Mouse (Mus musculus): ENCODE results near the gene Ccnq.

Ccnq gene

DNA sequence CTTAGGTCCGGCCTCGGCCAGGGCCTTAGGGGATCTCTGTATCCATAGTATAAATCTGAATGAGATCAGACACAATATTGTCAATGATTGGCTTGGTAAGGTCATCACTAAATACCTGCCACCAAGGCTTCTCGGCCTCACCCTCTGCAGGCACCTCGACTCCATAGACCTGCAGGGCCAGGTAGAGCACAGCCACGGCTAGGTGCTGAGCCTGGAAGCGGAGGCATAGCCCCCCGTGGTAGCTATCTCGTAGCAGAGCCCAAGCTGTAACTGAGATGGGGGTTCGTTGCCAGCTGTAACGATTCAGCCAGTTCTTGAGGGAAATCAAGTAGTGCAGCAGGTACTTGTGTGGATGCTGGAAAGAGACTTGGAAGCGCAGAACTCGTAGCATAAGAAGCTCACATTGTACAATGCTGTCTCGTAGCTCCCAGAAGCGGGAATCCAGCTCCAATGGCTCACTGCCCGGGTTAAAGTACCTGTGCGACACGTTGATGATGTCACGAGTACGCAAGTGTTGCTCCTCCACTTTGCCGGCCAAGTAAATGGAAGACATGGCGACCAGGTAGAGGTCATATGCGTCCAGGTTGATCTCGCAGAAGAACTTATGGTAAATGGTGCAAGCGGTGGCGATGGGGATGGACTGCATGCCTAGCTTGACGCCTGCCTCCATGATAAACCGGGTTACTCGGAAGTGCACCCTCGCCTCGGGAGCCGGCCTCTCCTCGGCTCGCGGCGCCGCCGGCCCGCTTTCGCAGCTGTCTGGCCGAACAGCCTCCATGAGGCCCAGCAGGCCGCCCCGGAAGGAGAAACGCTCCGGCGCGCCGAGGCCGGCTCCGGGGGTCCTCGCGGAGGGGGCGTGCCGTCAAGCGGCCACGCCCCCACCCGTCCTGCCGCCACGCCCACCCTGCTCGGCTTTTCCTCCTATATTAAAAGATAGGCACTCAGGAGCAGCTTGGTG is at the start of gene Ccnq:
Ccnq (minus strand) TSS at position 845 of the 958 bp plus-strand sequence.
- peak; percentile 49 to 64 for DNase-seq (ENCODE audit: low spot score in 2 of 2)

GRCm38 (mm10) chr11:78801094-78801493 is 49.6 kb upstream of the Ccnq start:
- DNase-seq (ENCODE audit: low spot score in 2 of 2): no peak

DNA sequence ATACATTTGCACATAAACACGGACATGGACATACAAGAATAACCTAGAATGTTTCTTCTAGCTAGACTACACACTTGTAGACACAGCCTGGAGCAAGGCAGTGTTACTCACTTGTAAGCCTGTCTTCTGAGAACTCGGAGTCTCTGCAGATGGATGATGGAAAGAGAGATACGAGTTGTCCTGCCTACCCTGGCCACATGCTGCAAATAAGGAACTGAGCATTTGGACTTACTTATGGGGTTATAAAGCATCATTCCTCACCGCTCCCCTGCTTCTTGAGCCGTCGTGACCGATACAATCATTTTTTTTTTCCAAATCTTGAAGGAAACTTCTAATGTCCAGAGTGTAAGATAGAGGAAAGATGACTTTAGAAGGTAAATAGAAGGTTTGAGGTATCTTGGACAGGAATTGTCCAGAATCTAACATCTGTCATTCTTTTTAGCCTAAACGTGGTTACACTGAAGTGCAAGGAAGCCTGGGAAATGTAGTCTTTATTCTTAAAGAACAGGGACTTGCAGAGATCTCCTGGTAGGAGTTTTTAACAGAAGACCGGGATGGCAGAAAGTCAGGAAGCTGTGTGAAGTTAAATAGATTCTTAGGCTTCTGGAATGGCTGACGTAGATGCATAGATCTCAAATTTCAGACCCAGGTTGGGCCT is 44.7 kb upstream of the Ccnq start:
- no peak for DNase-seq (ENCODE audit: low spot score in 2 of 2)

- DNase-seq (ENCODE audit: low spot score in 2 of 2): peak; percentile 52 to 75
Observed at GRCm38 (mm10) chr11:78793116-78793515, 41.6 kb upstream of the Ccnq start.

- DNase-seq (ENCODE audit: low spot score in 2 of 2): peak; percentile 62 to 73
Observed at GRCm38 (mm10) chr11:78792465-78792864, 40.9 kb upstream of the Ccnq start.

DNA sequence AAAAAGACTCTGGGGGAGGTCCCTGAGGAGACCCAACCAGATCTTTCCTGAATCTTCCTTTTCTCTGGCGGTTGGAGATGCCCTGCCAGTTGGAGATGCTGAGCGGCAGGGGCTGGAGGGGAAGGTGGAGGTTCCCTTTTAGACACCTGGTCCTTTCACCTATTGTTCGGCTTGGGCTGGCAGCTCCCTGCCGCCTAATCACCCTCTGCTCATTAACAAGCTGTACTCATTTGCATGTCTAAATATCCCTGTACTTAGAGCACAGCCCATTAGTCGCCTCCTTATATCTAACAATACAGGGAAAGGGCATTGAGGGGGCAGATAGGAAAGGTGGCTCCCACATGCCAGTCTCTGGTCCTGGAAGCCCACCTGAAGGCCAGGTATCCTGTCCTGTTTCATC is 40.5 kb upstream of the Ccnq start:
- peak; percentile 25 to 34 for DNase-seq (ENCODE audit: low spot score in 2 of 2)

DNA sequence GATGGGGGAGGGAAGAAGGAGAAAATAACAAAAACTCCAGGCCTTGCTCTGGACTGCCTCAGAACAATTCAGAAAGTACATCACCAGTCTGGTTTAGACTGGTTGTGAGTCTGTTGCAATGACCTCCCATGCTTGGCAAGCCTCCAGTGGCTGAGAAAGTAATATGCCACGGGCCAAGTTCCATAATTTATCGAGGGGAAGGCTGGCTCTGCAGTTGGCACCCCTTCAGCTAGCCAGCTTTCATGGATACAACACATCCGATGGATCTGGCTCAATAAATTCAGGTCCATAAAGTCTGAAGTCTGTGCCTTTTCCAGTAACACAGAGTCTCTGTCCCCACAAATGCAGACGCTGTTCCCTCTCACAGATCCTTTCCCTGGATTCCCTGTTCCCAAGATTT is 40.1 kb upstream of the Ccnq start:
- DNase-seq (ENCODE audit: low spot score in 2 of 2): peak; percentile 25 to 40

DNA sequence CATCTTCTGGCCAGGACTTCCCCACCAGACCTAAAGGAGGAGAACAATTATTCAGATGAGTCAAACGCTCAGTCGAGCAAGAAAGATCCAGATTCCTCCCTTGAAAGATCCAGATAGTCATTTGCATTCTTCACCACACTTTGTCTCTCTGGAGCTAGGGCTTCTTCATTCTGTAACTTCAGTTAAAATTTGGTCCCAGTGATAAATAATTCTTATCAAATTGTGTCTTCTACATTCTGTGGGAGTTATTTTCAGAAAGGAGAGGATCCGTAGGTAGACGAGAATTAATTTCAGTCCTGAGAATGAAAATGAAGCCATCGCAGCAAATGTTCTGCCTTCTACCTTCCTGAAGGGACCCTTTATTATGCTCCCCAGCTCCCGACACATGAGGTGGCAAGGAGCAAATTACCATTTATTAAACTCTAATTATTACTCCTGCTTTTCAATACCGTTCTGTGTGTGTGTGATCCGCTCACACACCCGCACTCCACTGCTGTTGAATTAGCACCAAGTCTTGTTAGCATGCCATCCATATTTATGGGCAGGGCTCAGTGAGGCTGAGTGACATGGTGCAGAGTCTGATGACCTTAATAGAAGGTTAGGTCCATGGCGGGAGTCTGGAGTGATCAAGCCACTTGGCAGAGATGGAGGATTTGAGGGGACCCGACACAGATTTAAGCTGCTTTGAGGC is 38.0 kb upstream of the Ccnq start:
- no peak for DNase-seq (ENCODE audit: low spot score in 2 of 2)

DNA sequence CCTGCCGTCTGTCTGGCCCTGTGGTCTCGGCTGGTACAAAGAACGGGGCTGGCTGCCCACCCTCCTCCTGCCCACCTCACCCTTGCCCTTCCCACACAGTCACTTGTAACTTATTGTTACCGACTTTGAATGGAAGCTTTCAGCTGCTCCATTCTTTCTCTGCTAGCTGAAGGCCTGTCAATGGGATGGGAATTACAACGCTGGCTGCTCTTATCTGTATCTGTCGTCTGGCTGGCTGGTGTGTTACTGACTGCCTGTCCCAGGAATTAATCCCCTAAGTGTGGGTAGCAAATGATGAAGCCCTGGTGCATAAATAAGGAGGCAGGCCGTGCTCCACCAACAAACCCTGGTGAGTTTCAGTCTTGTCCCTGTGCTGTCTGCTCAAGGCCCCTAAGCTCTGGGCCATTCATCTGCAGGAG is 34.5 kb upstream of the Ccnq start:
- DNase-seq (ENCODE audit: low spot score in 2 of 2): no peak

DNA sequence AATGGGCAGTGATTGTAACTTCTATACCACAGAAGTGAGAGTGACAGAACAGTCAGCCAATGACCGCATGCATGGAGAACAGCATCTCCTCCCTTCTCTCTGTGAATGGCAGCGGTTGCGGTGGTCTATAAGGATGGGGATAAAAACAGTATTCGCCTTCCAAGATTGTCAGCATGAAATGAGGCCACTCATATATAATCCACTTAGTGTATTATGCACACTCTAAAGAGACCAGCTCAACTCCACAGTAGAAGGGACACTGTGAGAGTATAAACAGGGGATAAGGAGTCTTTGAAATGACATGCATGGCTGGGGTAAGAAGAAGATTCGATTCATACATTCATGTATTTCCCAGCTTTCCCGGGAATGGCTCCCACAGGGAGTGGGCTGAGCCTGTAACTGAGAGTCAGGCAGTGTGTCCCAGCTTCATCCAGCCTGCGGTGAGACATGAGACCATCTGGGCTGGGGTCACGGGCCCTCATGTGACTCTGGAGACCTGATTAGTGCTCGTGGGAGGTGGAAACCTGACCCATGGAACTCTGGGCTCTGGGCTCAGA is 31.3 kb upstream of the Ccnq start:
- no peak for DNase-seq (ENCODE audit: low spot score in 2 of 2)

DNA sequence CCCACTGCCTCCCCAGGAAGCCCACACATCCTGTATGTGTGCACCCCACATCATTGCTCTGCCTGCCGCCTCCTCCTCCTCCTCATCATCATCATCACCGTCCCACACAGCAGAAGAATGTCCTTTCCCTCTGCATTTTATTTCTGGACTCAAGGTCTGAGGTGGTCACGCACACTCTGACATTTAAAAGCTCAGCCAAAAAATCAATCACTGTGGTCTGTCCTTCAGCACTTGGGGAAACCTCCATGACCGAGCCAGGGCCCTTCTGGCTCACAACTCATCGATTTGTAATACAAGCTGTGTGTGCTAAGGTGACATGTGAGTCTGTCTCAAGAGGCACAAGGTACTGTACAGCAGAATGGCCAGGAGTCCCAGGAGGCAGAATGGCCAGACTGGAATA is 30.8 kb upstream of the Ccnq start:
- DNase-seq (ENCODE audit: low spot score in 2 of 2): no peak

GRCm38 (mm10) chr11:78780571-78780970 is 29.0 kb upstream of the Ccnq start:
- no peak for DNase-seq (ENCODE audit: low spot score in 2 of 2)

- DNase-seq (ENCODE audit: low spot score in 2 of 2): no peak
Observed at GRCm38 (mm10) chr11:78780002-78780401, 28.5 kb upstream of the Ccnq start.

DNA sequence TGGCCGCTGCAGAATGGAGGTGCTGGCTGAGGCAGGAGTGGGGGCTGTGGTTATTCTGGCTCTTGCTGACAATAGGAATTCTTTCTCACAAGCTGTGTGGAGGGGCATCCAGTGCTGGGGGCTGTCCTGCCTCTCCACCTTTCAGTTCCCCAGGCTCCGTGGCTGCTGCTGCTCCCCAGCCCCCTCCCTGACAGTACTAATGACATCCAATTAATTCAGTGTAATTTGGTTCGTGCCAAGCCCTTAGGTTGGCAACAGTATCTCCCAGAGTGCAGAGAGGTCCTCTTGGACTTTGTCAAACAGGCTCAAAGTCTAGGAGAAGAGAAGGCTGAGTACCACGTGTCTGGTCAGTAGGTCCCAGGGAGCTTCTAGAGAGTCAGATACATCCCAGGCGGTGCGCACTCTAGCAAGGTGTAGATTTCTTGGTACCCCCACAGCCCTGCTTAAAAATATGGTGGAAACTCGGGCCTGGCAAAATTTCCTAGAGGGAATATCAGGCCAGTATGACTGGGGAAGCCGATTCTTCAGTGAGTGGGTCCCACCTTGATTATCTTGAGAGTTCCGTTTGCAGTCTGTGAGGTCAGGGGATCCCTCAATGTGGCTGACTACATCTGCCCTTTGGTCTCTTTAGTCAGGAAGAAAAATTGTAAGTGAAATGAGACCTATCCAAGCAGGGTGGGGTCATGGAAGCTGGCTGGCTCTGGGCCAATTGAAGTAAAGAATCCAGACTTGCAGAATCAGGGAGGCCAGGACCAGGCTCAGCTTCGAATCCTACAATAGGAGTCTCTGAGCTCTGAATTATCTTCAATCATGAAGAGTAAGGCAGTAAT is 26.5 kb upstream of the Ccnq start:
- no peak for DNase-seq (ENCODE audit: low spot score in 2 of 2)

- peak; percentile 81 to 82 for DNase-seq (ENCODE audit: low spot score in 2 of 2)
Observed at GRCm38 (mm10) chr11:78771751-78772283, 20.3 kb upstream of the Ccnq start.

DNA sequence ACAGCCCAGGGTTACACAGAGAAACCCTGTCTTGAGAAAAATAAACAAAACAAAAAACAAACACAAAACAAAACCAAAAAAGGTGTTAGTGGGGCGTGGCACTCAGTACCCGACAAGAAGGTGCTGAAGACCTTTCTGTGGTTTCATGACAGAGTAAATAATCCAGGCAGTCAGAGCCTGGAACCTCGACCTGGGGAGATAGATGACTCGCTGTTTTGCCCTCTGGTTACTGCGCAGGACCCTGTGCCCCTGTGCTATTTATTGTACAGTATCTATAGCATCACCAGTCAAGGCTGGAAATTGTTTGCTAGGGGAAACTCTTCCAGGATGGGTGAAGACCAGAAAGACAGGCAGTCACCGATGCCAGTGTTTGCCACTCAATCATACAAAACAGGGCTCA is 18.9 kb upstream of the Ccnq start:
- DNase-seq (ENCODE audit: low spot score in 2 of 2): no peak

GRCm38 (mm10) chr11:78768778-78769177 is 17.2 kb upstream of the Ccnq start:
- DNase-seq (ENCODE audit: low spot score in 2 of 2): no peak

GRCm38 (mm10) chr11:78766069-78766830 is 14.7 kb upstream of the Ccnq start:
- DNase-seq (ENCODE audit: low spot score in 2 of 2): no peak

DNA sequence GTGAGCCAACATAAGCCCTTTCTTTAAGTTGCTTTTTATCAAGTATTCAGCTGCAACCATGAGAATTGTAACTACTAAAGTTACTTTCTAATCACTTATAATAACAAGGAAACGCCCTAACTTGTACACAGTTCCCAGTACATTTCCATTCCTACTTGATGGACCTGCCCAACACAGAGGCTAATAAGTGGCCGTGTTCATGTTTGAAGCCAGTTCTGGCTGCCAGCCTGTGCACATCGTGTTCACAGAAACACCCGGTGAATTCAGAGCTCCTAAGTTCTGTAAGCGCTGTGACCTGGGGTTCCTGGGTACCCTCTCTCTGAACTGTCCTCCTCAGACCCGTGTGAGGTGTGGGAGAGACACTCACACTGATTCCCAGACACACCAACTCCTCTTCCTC is 13.3 kb upstream of the Ccnq start:
- DNase-seq (ENCODE audit: low spot score in 2 of 2): no peak

GRCm38 (mm10) chr11:78764304-78764703 is 12.8 kb upstream of the Ccnq start:
- DNase-seq (ENCODE audit: low spot score in 2 of 2): peak; percentile 64 to 68

Measured in right cerebral cortex, adult 2 months (tissue).